Mouse (Mus musculus): ENCODE data around the gene Rtl3. TPM values are rescaled to one million over a fixed set of nuclear protein-coding genes. Genes with fewer than 3 reads are reported as not detected.

Rtl3 gene
- polyA plus RNA-seq, 1 experiment from 2014 or later, result 1.0 TPM

DNA sequence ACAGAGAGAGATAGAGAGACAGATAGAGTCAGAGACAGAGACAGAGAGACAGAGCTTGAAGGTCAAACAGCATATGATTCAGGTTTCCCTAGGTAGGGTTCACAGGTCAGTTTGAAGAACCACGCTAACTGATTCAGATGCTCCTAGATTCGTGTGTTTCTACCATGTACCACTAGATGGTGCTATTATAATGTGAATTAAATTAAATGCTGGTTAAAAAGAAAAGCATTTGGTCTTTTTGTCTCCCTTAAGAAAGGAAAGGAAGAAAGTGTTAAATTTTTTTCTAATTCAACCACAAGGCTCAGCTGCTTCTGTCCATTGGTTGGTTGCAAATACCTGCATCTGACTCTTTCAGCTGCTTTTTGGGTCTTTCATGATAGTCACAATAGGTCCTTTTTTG is 45.8 kb downstream of the Rtl3 start:
- no peaks in the 10 kb centered on the region for H3K36me3 ChIP-seq (ENCODE audit: control insufficient read depth, insufficient read depth, low read length)
- no peak for ATAC-seq
- no peak overlapping the region for H3K4me2 ChIP-seq (ENCODE audit: low read length)
- no peak overlapping the region for H3K9ac ChIP-seq (ENCODE audit: low read depth, low read length)
- WGBS, result 2% methylated on average over 2 of the region's 2 CpGs
- H3K4me1 ChIP-seq (ENCODE audit: control insufficient read depth, insufficient read depth, low read length), result no peaks in the 10 kb centered on the region
- H3K4me3 ChIP-seq (ENCODE audit: low read depth, low read length), result no peak overlapping the region
- H3K27me3 ChIP-seq (ENCODE audit: control insufficient read depth, insufficient read depth, low read depth, low read length), result no peaks in the 10 kb centered on the region
- no peaks in the 10 kb centered on the region for H3K9me3 ChIP-seq (replicated peaks; ENCODE audit: control insufficient read depth, low read length, poor library complexity, severe bottlenecking)
- no peak overlapping the region for H3K27ac ChIP-seq (ENCODE audit: low read length)

Other genes starting within 250 kb of the Rtl3 start
- 0.39 and 0.74 TPM in 2 replicates for gene Cysltr1, start 237.0 kb downstream of the Rtl3 start, polyA plus RNA-seq (2015; fragmentation: Nextera tagmentation; extraction: Ambion mirVana)
- 4.9 and 5.1 TPM in 2 replicates for gene Lpar4, start 80.0 kb upstream of the Rtl3 start, polyA plus RNA-seq (2015; fragmentation: Nextera tagmentation; extraction: Ambion mirVana)
- not detected in 2 replicates for gene P2ry10, start 247.8 kb upstream of the Rtl3 start, polyA plus RNA-seq (2015; fragmentation: Nextera tagmentation; extraction: Ambion mirVana)